Mouse (Mus musculus) left cerebral cortex, adult 11 months (tissue): ENCODE results near the gene Carhsp1.

ENCODE experiments used
- DNase-seq: peaks from one replicate; pipeline ENCODE4 v3.0.0; 2022; ENCODE audit warnings: low spot score

The Carhsp1 gene

DNA sequence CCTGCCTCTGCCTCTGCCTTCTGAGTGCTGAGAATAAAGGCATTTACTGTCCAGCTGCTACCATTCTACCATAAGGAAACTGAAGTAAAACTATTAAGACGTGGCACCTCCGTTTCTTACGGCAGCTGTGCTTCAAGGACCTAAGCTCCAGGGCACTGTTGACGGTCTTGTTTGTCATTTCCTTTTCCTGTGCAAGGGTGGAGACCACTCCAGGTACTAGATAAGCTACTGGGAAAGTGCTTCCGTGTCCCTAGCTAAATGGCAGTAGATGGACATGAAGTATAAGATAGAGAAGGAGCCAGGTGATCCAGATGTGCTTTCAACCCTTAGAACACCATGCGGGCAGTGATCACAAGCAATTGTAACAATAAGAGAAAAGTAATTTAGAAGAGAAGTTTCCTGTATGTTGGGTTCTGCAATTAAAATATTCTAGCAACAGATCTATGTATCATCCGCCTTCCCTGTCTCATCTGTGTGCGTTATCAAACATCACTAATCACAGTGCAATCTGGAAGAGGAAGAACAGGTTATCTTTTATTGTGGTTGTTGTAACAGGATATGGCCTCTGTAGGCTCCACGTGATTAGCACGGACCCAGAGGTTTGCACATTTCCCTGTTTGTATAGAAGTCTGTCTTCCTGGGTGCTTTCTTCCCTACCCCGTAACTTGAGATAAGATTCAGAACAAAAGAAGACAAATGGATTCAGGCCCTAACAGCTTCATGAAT lies 32.3 kb downstream of the Carhsp1 start:
- DNase-seq: no peak

DNA sequence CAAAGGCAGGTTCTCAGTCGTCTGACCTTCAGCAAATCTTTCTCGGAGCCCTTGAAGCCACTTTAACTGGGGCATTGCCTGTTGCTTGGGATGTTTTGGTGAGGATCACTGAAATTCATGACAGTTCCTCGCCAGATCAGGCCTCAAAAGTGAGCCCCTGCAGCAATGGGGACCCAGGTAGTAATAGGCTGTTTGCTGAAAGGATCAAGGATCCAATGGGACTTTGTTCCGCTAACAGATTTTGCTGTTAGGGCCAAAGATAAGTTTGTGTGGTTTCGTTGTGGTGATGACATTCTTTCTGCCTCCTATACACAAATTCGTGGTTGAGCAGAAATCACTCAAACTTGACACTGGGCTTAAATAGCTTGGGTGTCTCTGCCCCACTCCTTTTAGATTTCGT lies 33.8 kb downstream of the Carhsp1 start:
- no peak for DNase-seq

DNA sequence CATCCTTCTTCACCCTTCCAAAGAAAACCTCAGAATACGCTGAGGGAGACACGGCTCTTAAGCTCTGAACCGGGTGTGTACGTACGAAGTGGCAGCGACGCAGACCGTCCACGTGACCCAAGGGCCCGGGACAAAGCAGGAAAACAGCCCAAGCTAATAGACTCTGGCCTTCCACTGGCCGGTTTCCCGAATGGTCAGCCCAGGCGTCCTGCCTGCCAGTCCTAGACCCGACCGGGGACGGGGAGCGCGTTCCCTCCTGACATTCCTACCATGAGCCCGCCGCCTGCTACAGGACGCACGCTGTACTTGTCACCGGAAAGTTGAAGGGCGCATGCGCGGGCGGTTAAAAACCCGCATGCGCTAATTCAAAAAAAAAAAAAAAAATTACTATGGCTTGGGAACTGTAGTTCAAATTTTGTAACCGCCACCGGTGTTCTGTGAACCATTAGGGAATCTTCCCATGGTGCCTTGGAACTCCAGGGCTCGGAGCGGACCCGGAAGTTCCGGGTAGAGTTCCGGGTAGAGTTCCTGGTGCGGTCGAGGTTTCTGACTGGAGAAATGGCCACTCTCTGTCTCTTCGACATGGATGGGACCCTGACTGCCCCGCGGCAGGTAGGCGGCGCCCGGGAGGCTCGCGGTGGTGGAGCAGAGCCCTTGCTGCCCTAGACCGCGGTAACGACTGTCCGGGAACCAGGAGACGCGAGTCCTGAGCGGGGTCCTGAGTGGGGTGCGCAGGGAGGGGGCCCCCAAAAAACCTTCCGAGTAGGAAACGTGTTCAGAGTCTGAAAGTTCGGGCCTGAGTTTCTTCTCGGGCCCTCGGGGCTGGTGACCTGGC lies 34.5 kb downstream of the Carhsp1 start, which contains the start of the genes Pmm2 and Tmem186:
TSS of gene Pmm2 (plus strand) at position 458 of the 835 bp plus-strand sequence.
TSS of gene Tmem186 (minus strand) at position 496 of the 835 bp plus-strand sequence.
- DNase-seq: peak; percentile 84

DNA sequence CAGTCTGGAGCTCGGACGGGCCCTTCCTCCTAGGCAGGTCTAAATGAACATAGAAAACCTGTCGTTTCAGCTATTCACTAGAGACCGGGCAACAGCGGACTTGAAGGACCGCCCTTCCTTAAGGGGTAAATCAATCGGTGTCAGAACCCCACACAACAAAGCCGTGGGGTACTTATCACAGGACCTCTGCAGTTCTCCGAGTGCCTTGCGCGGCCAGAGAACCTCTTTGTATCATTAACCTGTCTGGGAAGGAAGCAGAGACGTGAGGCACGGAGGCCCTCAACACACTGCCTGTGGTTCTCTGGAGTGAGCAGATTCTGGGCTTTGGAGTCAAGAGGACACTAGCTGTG lies 35.1 kb downstream of the Carhsp1 start:
- DNase-seq: no peak

DNA sequence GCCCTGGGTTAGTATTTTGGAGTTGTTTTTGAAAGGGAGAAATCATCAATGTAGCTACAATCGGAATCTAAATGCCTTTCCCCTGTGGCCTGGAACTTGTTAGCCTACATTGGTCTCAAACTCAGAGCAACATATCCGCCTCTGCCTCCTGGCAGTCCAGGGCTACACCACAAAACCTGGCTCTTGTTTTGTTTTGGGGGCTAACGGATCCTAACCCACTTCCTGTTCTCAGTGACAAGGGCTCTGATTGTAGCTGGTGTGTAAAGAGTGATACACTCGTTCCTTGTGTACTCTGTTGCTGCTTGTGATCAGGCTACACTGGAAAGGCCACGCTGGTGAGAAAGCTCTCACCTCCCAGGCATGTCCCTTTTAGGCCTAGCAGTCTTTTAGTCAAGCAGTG lies 40.5 kb downstream of the Carhsp1 start:
- DNase-seq: no peak

DNA sequence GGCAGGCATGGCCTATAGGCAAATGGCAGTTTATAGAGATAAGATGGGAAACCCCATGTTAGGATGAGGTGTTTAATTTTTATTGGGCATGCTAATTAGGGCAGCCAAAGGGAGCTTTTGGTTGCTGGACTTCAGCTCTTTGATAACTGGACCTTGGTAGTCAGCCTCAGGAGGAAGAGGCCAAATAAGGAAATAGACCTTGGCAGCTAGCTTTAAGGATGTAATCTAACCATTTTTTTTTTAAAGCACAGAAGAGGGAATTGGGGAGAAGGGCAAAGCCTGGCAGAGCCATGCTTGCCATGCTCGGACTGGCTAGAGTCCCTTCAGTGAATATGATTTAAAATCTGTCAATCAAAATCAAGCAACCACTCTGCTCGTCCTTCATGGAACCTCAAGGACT lies 41.5 kb downstream of the Carhsp1 start:
- no peak for DNase-seq

DNA sequence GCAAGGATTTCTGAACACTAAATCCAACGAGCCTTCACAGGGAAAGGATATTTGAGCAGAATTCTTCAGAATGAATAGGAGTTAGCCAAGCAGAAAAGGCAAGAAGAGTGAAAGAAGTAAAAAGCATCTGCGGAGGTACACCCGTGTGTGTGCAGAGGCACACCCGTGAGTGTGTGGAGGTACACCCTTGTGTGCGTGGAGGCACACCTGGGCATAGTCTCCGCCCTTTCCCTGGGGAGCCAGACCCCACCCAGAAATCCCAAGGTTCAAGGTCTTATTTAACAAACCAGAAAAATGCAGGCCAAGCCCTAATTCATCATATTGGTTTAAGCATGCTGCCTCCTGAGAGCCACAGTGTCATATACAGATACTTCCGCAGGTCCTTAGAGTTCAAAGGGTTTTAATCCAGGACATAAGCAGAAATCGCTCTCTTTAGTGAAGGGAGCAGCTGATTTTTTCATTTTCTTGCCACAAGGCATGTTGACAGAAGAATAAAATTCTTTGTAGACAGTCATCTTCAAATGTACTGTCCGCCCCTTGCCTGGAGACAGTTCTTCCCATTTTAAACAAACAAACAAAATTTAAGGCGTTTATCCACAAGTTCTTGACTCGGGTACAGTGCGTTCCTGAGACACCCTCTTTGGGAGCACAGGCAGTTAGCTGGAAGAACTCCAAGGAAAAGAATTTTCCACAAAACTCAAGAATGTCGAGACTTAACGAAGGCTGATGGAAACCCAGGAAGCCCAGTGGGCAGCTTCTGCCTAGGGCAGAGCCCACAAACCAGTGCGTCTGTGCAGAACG lies 51.4 kb downstream of the Carhsp1 start:
- DNase-seq: no peak

DNA sequence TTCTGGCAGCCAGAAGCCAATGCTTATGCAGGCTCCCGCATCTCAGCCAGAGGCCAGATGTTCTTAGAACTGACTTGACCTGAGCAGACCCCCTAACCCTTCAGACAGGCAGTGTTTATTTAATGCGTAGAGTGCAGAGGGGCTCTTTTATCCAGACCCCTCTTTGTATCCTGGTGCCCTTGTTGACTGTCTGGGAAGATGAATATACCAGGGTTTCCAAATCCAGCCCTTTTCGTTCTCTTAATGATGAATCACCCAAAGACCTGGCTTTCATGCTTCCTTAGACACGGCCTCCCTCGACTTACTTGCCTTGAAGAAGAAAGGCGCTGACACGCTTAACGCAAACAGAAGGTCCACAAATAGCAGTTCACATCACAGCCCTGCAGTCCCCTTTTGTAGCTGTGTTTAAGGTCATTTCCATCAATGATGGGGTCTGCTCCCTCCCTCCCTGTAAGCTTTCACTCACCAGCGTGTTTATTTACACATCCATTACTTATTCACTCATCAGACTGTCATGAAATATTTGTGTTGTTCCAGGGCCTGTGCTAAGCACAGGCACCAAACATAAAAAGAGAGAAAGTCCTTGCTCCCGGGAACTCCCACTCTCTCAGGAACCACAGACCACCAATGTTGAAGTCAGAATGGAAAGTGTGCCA lies 52.2 kb downstream of the Carhsp1 start:
- DNase-seq: no peak

DNA sequence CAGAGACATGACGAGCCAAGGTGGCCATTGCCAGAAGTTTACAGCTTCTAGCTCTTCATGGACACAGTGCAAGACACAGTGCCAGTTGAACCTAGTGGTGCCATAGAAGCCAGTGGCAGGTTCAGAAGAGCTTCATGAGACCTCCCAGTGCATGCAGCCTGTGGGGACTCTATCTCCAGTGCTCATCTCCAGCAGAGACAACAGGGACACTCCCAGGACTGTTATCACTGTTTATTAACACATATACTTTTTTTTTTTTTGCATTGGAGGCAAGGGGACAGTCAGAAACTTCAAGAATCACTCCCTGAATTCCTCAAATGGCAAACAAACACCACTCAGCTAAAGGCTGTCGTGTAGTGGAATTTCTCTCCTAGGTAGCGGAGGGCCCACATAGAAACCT lies 58.5 kb downstream of the Carhsp1 start:
- no peak for DNase-seq

DNA sequence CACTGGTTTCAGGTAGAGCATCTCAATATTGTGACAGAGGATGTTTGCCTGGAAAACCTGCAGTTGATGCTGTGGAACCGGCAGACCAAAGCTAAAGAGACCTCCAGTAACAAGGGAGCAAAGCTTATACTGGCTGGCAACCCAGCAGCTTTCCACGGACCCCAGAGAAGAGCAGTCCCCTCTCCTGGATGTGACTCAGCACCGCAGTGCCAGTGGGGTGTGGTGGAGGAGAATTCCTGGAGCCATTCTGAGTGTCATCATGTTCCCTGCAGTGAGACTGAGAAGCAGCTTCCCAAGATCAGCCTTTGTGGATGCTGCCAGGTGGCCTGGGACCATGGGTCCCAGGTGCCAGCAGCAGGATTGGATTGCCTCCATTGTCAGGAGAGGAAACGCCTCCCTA lies 58.9 kb downstream of the Carhsp1 start:
- DNase-seq: no peak

DNA sequence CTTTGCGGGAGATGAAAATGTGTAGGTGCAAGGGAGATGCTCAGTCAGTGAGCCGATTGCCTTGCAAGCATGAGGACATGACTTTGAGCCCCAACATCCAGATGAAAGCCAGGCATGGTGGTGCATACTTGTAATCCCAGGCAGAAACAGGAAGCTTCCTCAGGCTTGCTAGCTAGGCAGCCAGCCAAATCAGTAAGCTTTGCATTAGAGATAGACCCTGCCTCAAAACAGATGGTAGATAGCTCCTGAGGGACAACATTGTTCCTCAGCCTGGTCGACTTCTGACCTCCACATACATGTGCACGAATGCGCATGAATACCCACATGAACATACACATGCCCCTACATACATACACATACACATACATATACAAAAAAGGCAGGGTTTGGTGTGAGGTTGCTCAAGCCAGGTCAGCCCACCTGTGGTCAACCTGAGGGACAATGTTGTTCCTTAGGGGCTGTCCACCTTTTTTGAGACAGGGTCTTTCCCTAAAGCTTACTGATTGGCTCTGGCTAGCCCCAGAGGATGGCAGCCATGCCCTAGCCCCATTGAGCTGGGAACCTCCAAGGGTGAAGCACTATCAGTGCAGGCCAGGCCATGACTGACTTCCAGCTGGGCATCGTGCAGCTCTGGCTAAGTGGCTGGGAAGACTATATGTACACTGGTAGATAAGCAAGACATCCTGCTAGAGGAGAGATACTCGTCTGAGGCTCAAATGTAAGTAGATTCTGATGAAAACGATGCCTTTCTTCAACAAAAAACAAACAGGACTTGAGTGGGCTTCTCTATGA lies 59.5 kb downstream of the Carhsp1 start:
- no peak for DNase-seq

DNA sequence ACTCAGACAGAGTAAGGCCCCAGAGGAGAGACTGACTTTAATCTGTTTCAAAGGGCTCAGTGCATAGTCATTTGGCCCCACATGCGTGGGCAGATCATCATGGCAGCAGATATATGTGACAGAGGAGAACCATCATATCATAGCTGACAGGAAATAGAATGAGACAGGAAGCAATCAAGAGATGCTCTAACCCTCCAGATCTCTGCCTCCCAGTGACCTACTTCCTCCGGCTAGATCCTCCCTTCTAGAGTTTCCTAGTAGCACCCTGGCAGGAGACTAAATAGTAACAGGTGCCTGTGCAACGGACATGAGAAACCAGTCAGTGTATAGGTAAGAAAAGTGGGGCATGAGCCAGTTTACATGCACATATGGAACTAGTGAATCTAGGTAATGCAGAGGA lies 61.6 kb downstream of the Carhsp1 start:
- no peak for DNase-seq
